Mouse (Mus musculus) MEL (cell line): ENCODE results near the gene Snapc4. TPM values are rescaled to one million over a fixed set of nuclear protein-coding genes. Genes with fewer than 3 reads are reported as not detected.

ENCODE experiments used
- DNase-seq: peaks from one replicate; pipeline ENCODE4 v3.0.0; 2011; ENCODE audit warnings: low read depth, low spot score
- H3K27ac ChIP-seq: 2 replicates; pipeline ENCODE4 v1.5.1; 2012; ENCODE audit warnings: low read depth, mild to moderate bottlenecking, control low read depth, low read length, moderate library complexity; ENCODE audit not compliant: control insufficient read depth
- H3K27me3 ChIP-seq, 2 experiments: fragments of 150-350 bp in 1 of 2; sonication (generic) in 1 of 2; 2 replicates each; pipeline ENCODE4 v1.6.1; 2012; ENCODE audit warnings: low read length in 2 of 2, mild to moderate bottlenecking in 2 of 2, improper control_type of control experiment in 1 of 2, moderate library complexity in 1 of 2; ENCODE audit not compliant: insufficient read depth in 2 of 2, control insufficient read depth in 1 of 2
- H3K36me3 ChIP-seq, 2 experiments: 2 replicates each; pipeline ENCODE4 v1.6.1; 2012 to 2014; ENCODE audit warnings: low read length in 2 of 2, improper control_type of control experiment in 1 of 2, inconsistent platforms in 1 of 2, mild to moderate bottlenecking in 1 of 2; ENCODE audit not compliant: insufficient read depth in 2 of 2, control insufficient read depth in 1 of 2
- H3K4me1 ChIP-seq, 2 experiments: fragments of 150-350 bp in 1 of 2; sonication (generic) in 1 of 2; 2 replicates each; pipeline ENCODE4 v1.6.1; 2012; ENCODE audit warnings: low read length in 2 of 2, improper control_type of control experiment in 1 of 2, mild to moderate bottlenecking in 1 of 2; ENCODE audit not compliant: insufficient read depth in 2 of 2, control insufficient read depth in 1 of 2
- H3K4me3 ChIP-seq, 2 experiments: fragments of 150-350 bp in 1 of 2; sonication (generic) in 1 of 2; 2 replicates each; pipeline ENCODE4 v1.5.1; 2012; ENCODE audit warnings: low read depth in 2 of 2, low read length in 2 of 2, mild to moderate bottlenecking in 2 of 2, moderate library complexity in 2 of 2, control low read depth in 1 of 2, improper control_type of control experiment in 1 of 2; ENCODE audit not compliant: control insufficient read depth in 1 of 2, insufficient read depth in 1 of 2
- H3K79me2 ChIP-seq: 2 replicates; pipeline ENCODE4 v1.6.1; 2012; ENCODE audit warnings: mild to moderate bottlenecking, low read length, moderate library complexity; ENCODE audit not compliant: control insufficient read depth, poor library complexity, insufficient read depth
- H3K9ac ChIP-seq: 2 replicates; pipeline ENCODE4 v1.6.1; 2012; ENCODE audit warnings: low read depth, mild to moderate bottlenecking, control low read depth, low read length, moderate library complexity; ENCODE audit not compliant: control insufficient read depth, poor library complexity, severe bottlenecking
- H3K9me3 ChIP-seq: fragments of 150-350 bp; sonication (generic); replicated peaks from 2 replicates; pipeline ENCODE4 v1.6.1; 2012; ENCODE audit warnings: mild to moderate bottlenecking, low read length, improper control_type of control experiment, moderate library complexity; ENCODE audit not compliant: insufficient read depth
- BHLHE40 ChIP-seq: IDR thresholded peaks from 2 replicates; pipeline ENCODE4 v1.6.1; 2012; ENCODE audit warnings: low read depth, mild to moderate bottlenecking, inconsistent platforms, low read length, improper control_type of control experiment, borderline replicate concordance
- CHD2 ChIP-seq: IDR thresholded peaks from 2 replicates; pipeline ENCODE4 v1.6.1; 2011; ENCODE audit warnings: low read length, improper control_type of control experiment
- CTCF ChIP-seq, 3 experiments: IDR thresholded peaks in 2 of 3; conservative IDR thresholded peaks in 1 of 3; 2 replicates each; pipeline ENCODE4 v1.5.1; 2011 to 2012; ENCODE audit warnings: low read length in 3 of 3, low read depth in 2 of 3, mild to moderate bottlenecking in 2 of 3, improper control_type of control experiment in 1 of 3, inconsistent platforms in 1 of 3, mixed read lengths in 1 of 3, moderate library complexity in 1 of 3; ENCODE audit not compliant: control insufficient read depth in 1 of 3, insufficient read depth in 1 of 3, poor library complexity in 1 of 3, severe bottlenecking in 1 of 3
- E2F4 ChIP-seq: IDR thresholded peaks from 2 replicates; pipeline ENCODE4 v1.6.1; 2011; ENCODE audit warnings: low read depth, low read length, improper control_type of control experiment, borderline replicate concordance
- EP300 ChIP-seq, 2 experiments: IDR thresholded peaks; 2 replicates each; pipeline ENCODE4 v1.6.1; 2011; ENCODE audit warnings: improper control_type of control experiment in 2 of 2, low read length in 2 of 2, low read depth in 1 of 2, mild to moderate bottlenecking in 1 of 2
- ETS1 ChIP-seq: IDR thresholded peaks from 2 replicates; pipeline ENCODE4 v1.6.1; 2012; ENCODE audit warnings: low read depth, mild to moderate bottlenecking, inconsistent platforms, low read length, improper control_type of control experiment, moderate library complexity
- GATA1 ChIP-seq: IDR thresholded peaks from 2 replicates; pipeline ENCODE4 v1.6.1; 2011; ENCODE audit warnings: low read depth, low read length, improper control_type of control experiment
- JUND ChIP-seq: IDR thresholded peaks from 2 replicates; pipeline ENCODE4 v1.6.1; 2011; ENCODE audit warnings: low read depth, mild to moderate bottlenecking, improper control_type of control experiment, low read length
- MAFK ChIP-seq: IDR thresholded peaks from 2 replicates; pipeline ENCODE4 v1.6.1; 2011; ENCODE audit warnings: low read depth, mild to moderate bottlenecking, low read length, improper control_type of control experiment, borderline replicate concordance
- MEF2A ChIP-seq: IDR thresholded peaks from 2 replicates; pipeline ENCODE4 v1.6.1; 2014; ENCODE audit warnings: low read depth, mild to moderate bottlenecking, inconsistent platforms, low read length, improper control_type of control experiment; ENCODE audit not compliant: poor library complexity, insufficient replicate concordance, severe bottlenecking; ENCODE audit errors: extremely low read depth
- MYB ChIP-seq: IDR thresholded peaks from 2 replicates; pipeline ENCODE4 v1.6.1; 2011; ENCODE audit warnings: mild to moderate bottlenecking, low read depth, low read length, improper control_type of control experiment
- MYC ChIP-seq: IDR thresholded peaks from 2 replicates; pipeline ENCODE4 v1.6.1; 2011; ENCODE audit warnings: low read depth, mild to moderate bottlenecking, low read length, improper control_type of control experiment, moderate library complexity
- SMC3 ChIP-seq: IDR thresholded peaks from 2 replicates; pipeline ENCODE4 v1.6.1; 2011; ENCODE audit warnings: low read depth, low read length, improper control_type of control experiment
- TAL1 ChIP-seq: IDR thresholded peaks from 2 replicates; pipeline ENCODE4 v1.6.1; 2012; ENCODE audit warnings: mild to moderate bottlenecking, inconsistent platforms, low read length, moderate library complexity, mixed read lengths
- TBP ChIP-seq: IDR thresholded peaks from 2 replicates; pipeline ENCODE4 v1.8.0; 2011; ENCODE audit warnings: low read depth, low read length, improper control_type of control experiment
- TCF12 ChIP-seq: IDR thresholded peaks from 2 replicates; pipeline ENCODE4 v1.6.1; 2014; ENCODE audit warnings: low read depth, mild to moderate bottlenecking, inconsistent platforms, low read length, improper control_type of control experiment, moderate library complexity
- USF1 ChIP-seq: IDR thresholded peaks from 2 replicates; pipeline ENCODE4 v1.6.1; 2014; ENCODE audit warnings: low read depth, mild to moderate bottlenecking, inconsistent platforms, low read length, improper control_type of control experiment, moderate library complexity
- USF2 ChIP-seq, 2 experiments: IDR thresholded peaks; 2 replicates each; pipeline ENCODE4 v1.6.1; 2011 to 2012; ENCODE audit warnings: improper control_type of control experiment in 2 of 2, low read length in 2 of 2, borderline replicate concordance in 1 of 2, inconsistent platforms in 1 of 2, low read depth in 1 of 2, mild to moderate bottlenecking in 1 of 2; ENCODE audit not compliant: insufficient read depth in 1 of 2
- ZKSCAN1 ChIP-seq: IDR thresholded peaks from 2 replicates; pipeline ENCODE4 v1.6.1; 2012; ENCODE audit warnings: low read depth, mild to moderate bottlenecking, inconsistent platforms, low read length, improper control_type of control experiment, moderate library complexity
- ZMIZ1 ChIP-seq: IDR thresholded peaks from 2 replicates; pipeline ENCODE4 v1.6.1; 2012; ENCODE audit warnings: low read depth, mild to moderate bottlenecking, inconsistent platforms, low read length, improper control_type of control experiment, moderate library complexity
- ZNF384 ChIP-seq: IDR thresholded peaks from 2 replicates; pipeline ENCODE4 v1.6.1; 2012; ENCODE audit warnings: low read depth, mild to moderate bottlenecking, inconsistent platforms, low read length, improper control_type of control experiment
- polyA plus RNA-seq, 2 experiments: library from polyadenylated mRNA; stranded (reverse) in 1 of 2; unstranded in 1 of 2; fragments of >175 nt in 1 of 2; fragments of >200 nt in 1 of 2; gene quantifications; 2 replicates each; pipeline versions ENCODE4 v1.2.1 to v1.2.4; 2012; ENCODE audit warnings: low replicate concordance in 2 of 2, low read depth in 1 of 2; ENCODE audit not compliant: insufficient read length in 2 of 2, insufficient read depth in 1 of 2, missing spikeins in 1 of 2
- total RNA-seq: library from RNA; depleted of rRNA; stranded (reverse); fragments of 300-350 nt; gene quantifications from 2 replicates; pipeline ENCODE4 v1.2.3, GENCODE M21; 2012

Snapc4 gene
- total and polyA plus RNA-seq, 3 experiments = 49.3 to 57.6 TPM; not detected in 1

GRCm38 (mm10) chr2:26317991-26318672 lies 62.3 kb downstream of the Snapc4 start:
- Histone ChIP-seq H3K9me3 (no peaks in the 10 kb centered on the region), H3K9ac (no peak overlapping the region), H3K27me3 (peaks cover 0 to 2% of the 10 kb centered on the region in 2 experiments; a peak in 2 of 4 replicates), H3K27ac (no peak overlapping the region), H3K4me1 (no peaks in the 10 kb centered on the region; a peak in 1 of 4 replicates), H3K79me2 (no peaks in the 10 kb centered on the region), H3K36me3 (no peaks in the 10 kb centered on the region), H3K4me3 (no peak overlapping the region)
- no peak for DNase-seq
- TF ChIP-seq E2F4 (no peak), ZKSCAN1 (no peak), SMC3 (no peak)

- Histone ChIP-seq H3K79me2 (no peaks in the 10 kb centered on the region), H3K36me3 (no peaks in the 10 kb centered on the region), H3K9ac (no peak overlapping the region), H3K27ac (no peak overlapping the region), H3K4me3 (no peak overlapping the region), H3K4me1 (no peaks in the 10 kb centered on the region; a peak in 1 of 4 replicates), H3K9me3 (no peaks in the 10 kb centered on the region), H3K27me3 (peaks cover 0 to 2% of the 10 kb centered on the region in 2 experiments; a peak in 2 of 4 replicates)
- no peak for TF ChIP-seq ETS1
- no peak for TF ChIP-seq MEF2A
- TF ChIP-seq GATA1 = no peak
- no peak for TF ChIP-seq MAFK
- DNase-seq = no peak
Observed at GRCm38 (mm10) chr2:26317371-26317770, 63.1 kb downstream of the Snapc4 start.

GRCm38 (mm10) chr2:26316576-26317246 lies 63.7 kb downstream of the Snapc4 start:
- peaks cover 0 to 2% of the 10 kb centered on the region in 2 experiments; a peak in 3 of 4 replicates for H3K27me3 ChIP-seq
- H3K36me3 ChIP-seq = no peaks in the 10 kb centered on the region
- TF ChIP-seq EP300 (IDR thresholded peaks at IDR 0.05; ENCODE audit: low read depth in 1 of 2, low read length in 2 of 2) (no peak), SMC3 (no peak), MYC (no peak), BHLHE40 (no peak), USF1 (no peak), TBP (no peak), USF2 (IDR thresholded peaks at IDR 0.05; ENCODE audit: borderline replicate concordance in 1 of 2, insufficient read depth in 1 of 2, low read depth in 1 of 2, low read length in 2 of 2) (no peak), GATA1 (no peak), ZMIZ1 (no peak), TAL1 (no peak), TCF12 (no peak), MYB (no peak), ZNF384 (no peak), CHD2 (no peak), CTCF (IDR thresholded peaks at IDR 0.05 in 2 of 3, conservative IDR thresholded peaks at IDR 0.05 in 1 of 3; ENCODE audit: control insufficient read depth in 1 of 3, insufficient read depth in 1 of 3, low read depth in 2 of 3, low read length in 3 of 3, poor library complexity in 1 of 3, severe bottlenecking in 1 of 3) (no peak), JUND (no peak), ZKSCAN1 (no peak)
- H3K4me1 ChIP-seq = no peaks in the 10 kb centered on the region; a peak in 1 of 4 replicates
- no peak overlapping the region for H3K27ac ChIP-seq
- DNase-seq = peak; percentile 36
- H3K79me2 ChIP-seq = no peaks in the 10 kb centered on the region
- no peaks in the 10 kb centered on the region for H3K9me3 ChIP-seq
- H3K4me3 ChIP-seq = no peak overlapping the region
- no peak overlapping the region for H3K9ac ChIP-seq
